Mouse (Mus musculus) small intestine, adult 2 months (tissue): ENCODE measurements at regions not wholly inside any gene's neighbourhood (a gene's known extent, or its start where the extent isn't known, plus 50 kb on each side); places are given as distances from the start of the nearest gene placed in this dataset.

Experiments used
- H3K27ac ChIP-seq: fragments of 200-500 bp; 2 replicates; pipeline ENCODE4 v1.5.1; 2012; ENCODE audit warnings: low read depth, low read length, control low read depth, inconsistent platforms; ENCODE audit not compliant: insufficient read depth
- H3K27me3 ChIP-seq: fragments of 200-500 bp; 2 replicates; pipeline ENCODE4 v1.6.1; 2012; ENCODE audit warnings: mild to moderate bottlenecking, moderate library complexity, low read length, inconsistent platforms; ENCODE audit not compliant: control insufficient read depth, insufficient read depth
- H3K36me3 ChIP-seq: fragments of 200-500 bp; 2 replicates; pipeline ENCODE4 v1.6.1; 2012; ENCODE audit warnings: mild to moderate bottlenecking, low read length, control low read depth, inconsistent platforms; ENCODE audit not compliant: control insufficient read depth, insufficient read depth
- H3K4me1 ChIP-seq: fragments of 200-500 bp; 2 replicates; pipeline ENCODE4 v1.6.1; 2012; ENCODE audit warnings: low read length, inconsistent platforms, mixed read lengths; ENCODE audit not compliant: control insufficient read depth, insufficient read depth, insufficient read length
- H3K4me3 ChIP-seq: fragments of 200-500 bp; 2 replicates; pipeline ENCODE4 v1.5.1; 2012; ENCODE audit warnings: low read depth, mild to moderate bottlenecking, control low read depth, inconsistent platforms, low read length, moderate library complexity
- CTCF ChIP-seq: fragments of 200-500 bp; IDR thresholded peaks from 2 replicates; pipeline ENCODE4 v1.5.1; 2012; ENCODE audit warnings: low read depth, mild to moderate bottlenecking, control low read depth, inconsistent platforms, low read length, moderate library complexity, mixed read lengths; ENCODE audit not compliant: insufficient replicate concordance, insufficient read length; ENCODE audit errors: extremely low read depth
- POLR2A ChIP-seq: fragments of 200-500 bp; IDR thresholded peaks from 2 replicates; pipeline ENCODE4 v1.6.1; 2012; ENCODE audit warnings: low read depth, mild to moderate bottlenecking, control low read depth, inconsistent platforms, low read length, moderate library complexity
- WGBS: fragments of 180-500 bp; shearing (Covaris S2); methylation state at CpG from one replicate; pipeline ENCODE4 v1.1.7; 2018; 5-methylcytosine and 5-hydroxymethylcytosine counted together

DNA sequence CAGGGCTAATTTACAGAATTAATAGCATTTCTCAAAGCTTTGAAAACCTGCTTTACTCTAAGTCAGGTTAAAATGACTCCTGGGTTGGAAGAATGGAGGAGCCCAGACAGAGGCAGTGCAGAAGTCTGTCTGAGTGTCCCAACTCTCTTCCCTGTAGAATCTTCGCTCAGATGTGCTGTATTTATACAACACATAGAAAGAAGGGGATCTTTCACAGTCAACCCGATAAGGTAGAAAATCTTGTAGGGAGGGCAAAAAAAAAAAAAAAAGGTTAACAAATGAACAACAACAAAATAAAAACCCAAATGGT lies 134.8 kb upstream of the Ralgapa2 start:
- Histone ChIP-seq H3K4me3 (no peak overlapping the region), H3K36me3 (no peaks in the 10 kb centered on the region), H3K4me1 (no peaks in the 10 kb centered on the region), H3K27ac (no peak overlapping the region), H3K27me3 (no peaks in the 10 kb centered on the region)
- WGBS: 81% methylated on average over 2 of the region's 2 CpGs
- no peak for TF ChIP-seq CTCF

DNA sequence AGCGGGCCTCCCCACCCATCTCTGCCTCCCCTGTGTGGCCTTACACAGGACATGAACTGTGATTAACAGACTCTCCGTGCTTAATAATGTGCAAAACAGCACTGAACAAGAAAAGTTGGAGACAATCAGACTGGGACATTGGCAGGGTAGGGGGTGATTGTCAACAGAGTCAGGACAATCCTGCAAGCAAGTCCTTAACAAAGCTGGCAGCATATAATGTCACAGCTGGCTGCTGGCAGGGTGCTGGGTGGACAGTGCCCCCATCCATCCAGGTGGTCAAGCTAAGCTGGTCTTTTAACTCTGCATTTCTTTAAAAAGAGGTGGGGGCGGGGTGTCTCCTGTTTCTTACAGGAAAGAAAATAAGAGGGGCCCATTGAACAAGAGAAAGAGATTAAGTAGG lies 149.2 kb upstream of the Ralgapa2 start:
- Histone ChIP-seq H3K4me3 (no peak overlapping the region), H3K27me3 (no peaks in the 10 kb centered on the region), H3K4me1 (no peaks in the 10 kb centered on the region), H3K36me3 (no peaks in the 10 kb centered on the region), H3K27ac (no peak overlapping the region)
- no peak for TF ChIP-seq CTCF
- no peak for TF ChIP-seq POLR2A
- WGBS: 76% methylated on average over 3 of the region's 3 CpGs

DNA sequence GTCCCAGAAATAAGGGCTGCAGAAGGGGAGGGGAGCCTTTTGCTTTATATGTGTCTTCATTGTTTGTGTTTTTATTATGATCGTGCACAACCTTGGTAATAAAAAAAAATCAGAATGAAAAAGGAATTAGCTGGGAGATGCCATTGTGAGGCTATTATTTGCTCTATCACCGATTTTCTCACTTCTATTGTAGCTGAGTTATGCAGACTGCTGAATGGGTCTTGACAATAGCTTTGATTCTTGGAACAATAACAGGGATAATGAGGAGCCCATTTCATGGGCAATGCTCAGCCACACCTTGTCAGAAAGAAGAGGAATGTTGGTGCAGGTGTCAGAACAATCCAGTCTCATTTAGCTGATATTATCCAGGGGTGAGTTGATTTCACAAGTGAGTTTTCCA lies 160.6 kb upstream of the Ralgapa2 start:
- Histone ChIP-seq H3K27me3 (no peaks in the 10 kb centered on the region), H3K36me3 (no peaks in the 10 kb centered on the region), H3K4me3 (no peak overlapping the region), H3K27ac (no peak overlapping the region), H3K4me1 (no peaks in the 10 kb centered on the region)
- WGBS: 66% methylated on average over 2 of the region's 2 CpGs
- TF ChIP-seq POLR2A (no peak), CTCF (no peak)

DNA sequence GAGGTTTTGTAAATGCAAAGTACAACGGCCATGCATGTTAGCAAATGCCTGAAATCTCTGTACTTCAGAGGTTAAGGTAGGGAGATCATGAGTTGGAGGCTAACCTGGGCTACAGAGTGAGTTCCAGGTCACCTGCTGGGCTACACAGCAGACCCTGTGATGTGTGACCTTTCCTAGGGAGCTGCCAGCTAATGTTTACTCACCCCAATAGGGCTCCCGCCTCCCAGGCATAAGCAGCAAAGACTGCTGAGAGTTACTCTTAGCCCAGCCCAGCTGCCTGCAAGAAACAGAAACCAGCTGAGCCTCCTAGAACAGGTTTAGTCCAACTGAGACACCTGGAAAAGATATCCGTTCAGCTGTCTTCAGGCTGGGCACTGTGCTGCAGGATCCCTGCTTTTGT lies 169.8 kb upstream of the Ralgapa2 start:
- Histone ChIP-seq H3K27ac (no peak overlapping the region), H3K36me3 (no peaks in the 10 kb centered on the region), H3K4me1 (no peaks in the 10 kb centered on the region), H3K27me3 (no peaks in the 10 kb centered on the region), H3K4me3 (no peak overlapping the region)
- WGBS: 27% methylated on average over 3 of the region's 3 CpGs
- TF ChIP-seq CTCF: no peak
- TF ChIP-seq POLR2A: no peak

DNA sequence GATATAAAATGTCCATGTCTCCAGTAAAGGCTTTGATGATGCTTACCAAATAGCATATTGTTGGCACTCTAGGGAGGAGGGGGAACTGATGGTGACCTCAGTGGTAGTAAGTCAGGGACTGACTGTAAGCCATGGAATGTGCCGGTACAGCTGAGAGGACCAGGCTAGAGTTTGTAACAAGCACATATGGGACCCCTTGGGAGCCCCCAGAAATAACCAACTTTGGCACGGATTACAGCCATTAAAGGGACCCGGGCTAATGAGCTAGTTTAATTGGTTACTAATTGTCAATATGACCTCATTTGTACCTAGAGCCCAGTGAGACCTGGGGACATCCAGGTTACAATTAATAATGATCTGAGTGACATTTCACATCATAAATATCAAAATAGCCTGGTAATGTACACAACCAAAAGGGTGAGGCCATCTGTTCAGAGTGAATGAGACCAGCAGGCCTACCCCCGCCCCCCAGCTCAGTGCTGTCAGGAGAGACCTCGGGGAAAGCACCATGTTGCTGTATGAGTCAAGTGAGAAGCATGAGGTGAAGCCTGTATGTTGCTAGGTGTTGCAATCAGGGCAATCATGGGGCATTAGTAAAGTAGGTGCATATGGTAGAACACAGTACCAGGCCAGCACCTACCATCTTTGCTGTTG lies 169.7 kb upstream of the Kiz start:
- no peaks in the 10 kb centered on the region for H3K27me3 ChIP-seq
- TF ChIP-seq CTCF (no peak), POLR2A (no peak)
- H3K4me3 ChIP-seq: no peak overlapping the region
- no peak overlapping the region for H3K27ac ChIP-seq
- no peaks in the 10 kb centered on the region for H3K36me3 ChIP-seq
- 57% methylated on average over 5 of the region's 5 CpGs for WGBS
- no peaks in the 10 kb centered on the region for H3K4me1 ChIP-seq

DNA sequence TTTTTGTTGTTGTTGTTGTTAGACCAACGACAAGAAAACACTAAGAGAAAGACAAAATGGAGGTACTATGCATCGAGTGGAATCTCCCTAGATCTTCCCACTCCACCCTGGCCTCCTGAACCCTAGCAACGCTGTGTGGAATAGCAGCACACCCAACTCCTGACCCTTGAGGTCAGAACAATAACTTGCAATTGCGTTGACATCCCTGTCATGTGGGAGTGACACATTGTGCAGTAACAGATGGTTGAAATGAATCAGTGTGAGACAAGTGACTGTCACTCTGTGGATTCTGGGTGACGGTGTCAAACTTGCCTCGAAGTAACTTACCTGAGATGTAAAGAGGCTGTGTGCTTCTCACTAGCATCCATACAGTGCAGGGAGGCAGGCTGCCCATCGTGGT lies 167.1 kb upstream of the Kiz start:
- 53% methylated on average over 7 of the region's 7 CpGs for WGBS
- no peaks in the 10 kb centered on the region for H3K4me1 ChIP-seq
- no peak for TF ChIP-seq POLR2A
- no peak for TF ChIP-seq CTCF

DNA sequence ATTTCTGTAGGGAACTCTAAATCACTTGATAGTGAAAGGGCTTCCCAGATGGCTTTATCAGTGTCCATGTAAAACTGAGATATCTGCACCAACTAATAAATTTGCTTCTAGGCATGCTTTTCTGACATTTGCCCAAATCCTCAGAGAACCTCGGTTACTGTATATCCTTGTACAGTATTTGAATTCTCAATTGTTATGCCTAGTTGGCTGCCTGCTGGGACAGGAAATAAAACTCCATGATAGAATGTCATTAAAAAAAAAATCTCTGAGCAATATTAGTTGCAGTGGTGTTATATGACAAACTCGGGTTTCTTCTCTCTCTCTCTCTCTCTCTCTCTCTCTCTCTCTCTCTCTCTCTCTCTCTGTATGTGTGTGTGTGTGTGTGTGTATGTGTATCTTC lies 162.2 kb upstream of the Kiz start:
- 43% methylated on average over 2 of the region's 2 CpGs for WGBS
- H3K27me3 ChIP-seq: no peaks in the 10 kb centered on the region
- TF ChIP-seq POLR2A: no peak
- TF ChIP-seq CTCF: no peak
- no peaks in the 10 kb centered on the region for H3K36me3 ChIP-seq
- H3K4me1 ChIP-seq: no peaks in the 10 kb centered on the region
- no peak overlapping the region for H3K27ac ChIP-seq
- no peak overlapping the region for H3K4me3 ChIP-seq

More for the DNA sequence above, 167.1 kb upstream of the Kiz start:
- Histone ChIP-seq H3K4me3 (no peak overlapping the region), H3K27ac (no peak overlapping the region), H3K27me3 (no peaks in the 10 kb centered on the region), H3K36me3 (no peaks in the 10 kb centered on the region)

DNA sequence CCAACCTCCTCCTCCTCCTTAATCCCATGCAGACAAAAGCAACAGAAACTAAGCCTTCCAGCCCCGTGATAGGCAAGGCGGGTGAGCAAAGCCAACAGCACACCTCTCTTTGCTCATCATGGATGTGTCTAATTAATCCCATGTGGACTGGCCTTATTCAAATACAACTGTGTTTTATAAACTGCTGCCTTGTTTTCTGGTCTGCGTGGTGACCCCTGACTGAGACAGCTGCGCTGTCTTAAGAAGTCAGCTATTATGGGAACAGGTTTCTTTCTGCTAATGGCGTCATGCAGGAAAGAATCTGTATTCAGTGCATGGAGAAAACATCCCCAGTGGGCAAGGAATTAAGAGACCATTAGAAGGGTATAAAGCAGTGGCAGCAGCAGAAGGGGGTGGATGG lies 161.6 kb upstream of the Kiz start:
- Histone ChIP-seq H3K4me3 (no peak overlapping the region), H3K27ac (no peak overlapping the region), H3K27me3 (no peaks in the 10 kb centered on the region), H3K36me3 (no peaks in the 10 kb centered on the region), H3K4me1 (no peaks in the 10 kb centered on the region)
- 70% methylated on average over 5 of the region's 5 CpGs for WGBS
- TF ChIP-seq CTCF (no peak), POLR2A (no peak)

DNA sequence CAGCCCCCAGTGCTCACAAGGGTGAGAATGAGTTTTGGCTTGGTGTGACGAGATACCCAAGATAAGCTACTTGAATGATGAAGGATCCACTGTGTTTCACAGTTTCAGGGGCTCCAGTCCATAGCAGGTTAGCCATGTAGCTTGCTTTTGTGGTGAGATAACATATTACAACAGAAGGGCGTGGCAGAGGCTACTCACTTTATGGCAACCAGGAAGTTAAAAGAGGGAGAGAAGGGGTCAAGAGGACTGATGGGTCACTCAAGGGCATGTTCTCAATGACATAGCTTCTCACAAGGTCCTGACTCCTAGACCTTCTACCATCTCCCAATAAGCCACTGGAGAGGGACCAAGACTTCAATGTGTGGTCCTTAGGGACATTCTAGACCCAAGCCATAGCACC lies 159.4 kb upstream of the Kiz start:
- Histone ChIP-seq H3K27me3 (no peaks in the 10 kb centered on the region), H3K27ac (no peak overlapping the region), H3K4me1 (no peaks in the 10 kb centered on the region), H3K36me3 (no peaks in the 10 kb centered on the region), H3K4me3 (no peak overlapping the region)
- WGBS: 77% methylated on average over 2 of the region's 2 CpGs
- no peak for TF ChIP-seq CTCF
- no peak for TF ChIP-seq POLR2A
